Mouse (Mus musculus) E14TG2a.4 (cell line): ENCODE measurements around the gene Tnfrsf9.

ENCODE experiments used
- CTCF ChIP-seq: conservative IDR thresholded peaks from 2 replicates; pipeline ENCODE4 v1.5.1; 2014; ENCODE audit warnings: low read length
- NANOG ChIP-seq: IDR thresholded peaks from 2 replicates; pipeline ENCODE4 v1.6.1; 2014; ENCODE audit warnings: borderline replicate concordance, low read length, mixed read lengths
- POU5F1 ChIP-seq: IDR thresholded peaks from 2 replicates; pipeline ENCODE4 v1.6.1; 2014; ENCODE audit warnings: low read length, borderline replicate concordance

- TF ChIP-seq CTCF (no peak), NANOG (no peak), POU5F1 (no peak)
Observed at GRCm38 (mm10) chr4:150973264-150973663, 58.9 kb downstream of the Tnfrsf9 start.
